Mouse (Mus musculus) 416B (cell line): ENCODE data around the gene Unc5a.

Experiments used
- DNase-seq: peaks from one replicate; pipeline ENCODE4 v3.0.0; 2011; ENCODE audit warnings: low read depth

The Unc5a gene

DNA sequence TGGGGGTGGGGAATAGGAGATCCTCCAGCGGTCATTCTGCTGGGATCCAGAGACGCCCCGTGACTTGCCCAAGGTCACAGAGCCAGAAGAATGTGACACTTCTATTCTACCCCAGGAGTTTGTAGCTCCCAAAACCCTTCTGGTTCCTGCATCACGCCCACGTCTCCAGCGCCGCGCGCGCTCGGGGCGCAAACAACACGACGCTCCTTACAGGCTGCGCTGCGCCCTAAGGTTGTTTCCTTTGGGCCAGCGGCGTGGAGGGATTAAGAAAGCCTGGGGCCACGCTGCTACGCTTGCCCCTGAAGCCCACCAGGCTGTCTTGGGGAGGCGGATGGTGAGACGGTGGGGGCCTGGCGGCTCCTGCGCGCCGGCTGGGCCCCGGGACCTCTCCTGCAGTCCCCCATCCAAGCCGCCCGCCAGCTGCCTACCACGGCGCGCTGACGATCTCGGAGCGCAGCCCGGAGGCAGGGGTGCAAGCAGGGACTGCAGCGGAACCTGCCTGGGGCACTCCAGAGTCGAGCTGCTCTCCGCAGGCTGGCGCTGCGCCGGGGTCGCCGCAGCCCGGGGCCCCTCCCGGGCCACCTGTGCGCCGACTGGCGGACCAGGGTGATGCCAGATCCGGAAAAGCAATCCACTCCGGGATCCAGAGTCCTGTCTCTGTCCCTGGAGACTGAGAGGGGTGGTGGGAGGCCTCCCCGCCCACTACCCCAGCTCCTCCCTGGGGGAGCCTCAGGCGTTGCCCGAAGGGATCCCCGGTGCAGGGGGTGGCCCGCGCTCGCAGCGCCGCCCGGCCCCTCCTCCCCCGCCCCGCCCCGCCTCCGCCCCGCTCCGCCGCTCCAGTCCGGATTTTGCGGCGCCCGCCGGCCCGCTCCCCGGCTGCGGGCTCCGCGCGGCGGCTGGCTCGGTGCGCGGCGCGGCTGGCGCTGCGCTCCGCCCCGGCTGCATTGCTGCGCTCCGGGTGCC, at the start of gene Unc5a:
TSS of gene Unc5a (plus strand) at position 881 of the 963 bp plus-strand sequence.
- DNase-seq, result no peak

DNA sequence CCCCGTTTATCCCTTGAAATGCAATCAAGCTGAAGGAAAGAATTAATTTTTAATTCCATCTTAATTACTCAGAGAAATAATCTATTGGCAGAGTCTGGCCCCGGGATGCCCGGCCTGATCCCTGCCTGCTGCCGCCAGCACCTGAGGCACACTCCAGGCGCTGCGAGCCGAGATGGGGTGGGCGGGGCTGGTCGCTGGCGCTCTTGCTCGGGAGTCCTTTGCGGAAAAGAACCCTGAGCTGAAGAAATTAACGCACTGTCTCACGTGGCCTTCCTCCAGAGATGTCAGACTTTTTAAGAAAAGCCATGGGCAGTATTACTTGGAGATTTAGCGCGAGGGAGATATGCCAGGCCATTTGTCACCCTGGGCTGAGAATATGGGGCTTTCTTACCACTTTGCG, 37.2 kb upstream of the Unc5a start:
- DNase-seq, result no peak

DNA sequence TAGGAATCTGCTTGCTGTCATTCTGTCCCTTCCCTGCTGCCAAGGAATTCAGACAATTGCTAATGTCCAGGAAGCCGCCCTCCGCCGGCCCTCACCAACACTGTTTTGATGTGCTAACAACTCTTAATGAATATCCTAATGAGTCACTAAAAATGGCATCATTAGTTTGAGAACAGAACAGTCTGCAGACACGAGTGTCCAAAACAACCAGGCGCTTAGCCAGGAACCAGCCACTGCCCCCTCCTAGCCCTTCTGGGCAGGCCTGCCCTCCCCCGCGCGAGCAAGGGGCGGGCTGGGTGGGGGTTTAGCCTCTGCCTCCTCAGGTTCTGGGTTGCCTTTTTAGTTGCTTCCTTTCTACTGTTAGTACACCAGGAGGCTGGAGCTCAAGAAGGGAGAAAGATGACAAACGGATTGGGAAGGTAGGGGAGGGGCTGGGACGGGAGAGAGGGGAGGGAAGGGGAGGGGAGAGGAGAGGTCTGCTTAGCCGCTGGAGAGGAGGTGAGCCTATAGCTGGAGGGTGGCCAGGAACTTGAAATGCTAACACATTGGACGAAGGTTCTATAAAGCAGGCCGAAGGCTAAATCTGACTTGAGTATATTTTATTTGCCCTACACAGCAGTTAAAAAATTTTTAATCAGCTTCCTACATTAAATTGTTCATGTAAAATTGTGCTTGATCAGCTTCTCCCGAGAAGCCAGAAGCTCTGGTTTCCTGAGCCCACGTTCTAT, 36.2 kb upstream of the Unc5a start:
- DNase-seq, result no peak

DNA sequence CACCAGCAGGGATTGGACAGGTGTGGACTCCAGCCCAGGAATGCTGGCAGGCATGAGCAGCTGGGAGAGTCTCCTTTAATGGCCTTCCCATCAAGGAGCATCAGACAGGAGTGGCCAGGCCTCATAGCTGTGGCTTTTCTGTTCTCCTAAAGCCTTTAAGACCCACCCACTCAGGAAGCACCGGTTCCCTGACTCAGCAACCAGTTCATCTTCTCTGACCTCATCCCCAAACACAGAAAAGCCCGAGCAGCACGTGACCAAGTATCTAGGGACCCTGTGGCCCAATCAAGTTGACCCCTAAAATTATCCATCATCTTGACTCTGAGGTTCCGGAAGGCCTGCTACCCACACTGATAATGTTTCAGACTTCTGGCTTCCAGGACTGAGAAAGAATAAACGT, 32.6 kb upstream of the Unc5a start:
- peak; percentile 76 for DNase-seq

DNA sequence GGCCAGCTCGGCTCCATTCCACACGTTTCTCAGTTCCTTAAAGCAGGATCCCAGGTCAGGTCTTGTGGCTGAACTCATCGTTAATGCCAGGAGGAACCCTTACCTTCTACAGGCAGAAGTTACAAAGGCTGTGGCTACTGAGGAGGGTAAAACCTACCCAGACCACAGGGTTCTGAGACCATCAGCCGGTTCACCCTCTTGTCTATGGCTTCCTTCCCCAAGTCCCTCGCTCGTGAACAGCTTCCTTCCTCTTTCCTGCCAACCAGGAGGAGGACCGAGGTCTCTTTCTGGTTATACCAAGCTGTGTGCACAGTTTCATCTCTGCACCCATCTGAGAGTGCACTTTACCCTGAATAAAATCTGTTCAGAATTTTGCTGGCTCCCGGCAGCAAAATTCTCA, 30.3 kb upstream of the Unc5a start:
- peak; percentile 24 for DNase-seq

DNA sequence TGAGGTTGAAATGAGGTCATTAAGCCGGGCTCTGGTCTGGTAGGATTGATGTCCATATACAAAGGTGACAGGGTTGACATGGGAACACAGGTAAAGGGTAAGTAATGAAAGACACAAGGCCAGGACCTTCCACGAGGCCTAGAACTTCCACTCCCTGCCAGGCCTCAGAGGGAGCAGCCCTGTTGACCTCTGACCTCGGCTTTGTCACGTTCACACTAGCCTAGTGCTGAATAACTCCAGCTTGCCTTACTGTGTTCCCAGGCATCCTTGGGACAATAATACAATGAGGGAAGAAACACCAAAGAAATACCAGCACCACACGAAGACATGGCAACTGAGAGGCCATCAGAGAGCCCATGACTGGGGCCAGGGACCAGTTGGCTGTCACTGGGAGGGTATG, 29.5 kb upstream of the Unc5a start:
- DNase-seq, result no peak

DNA sequence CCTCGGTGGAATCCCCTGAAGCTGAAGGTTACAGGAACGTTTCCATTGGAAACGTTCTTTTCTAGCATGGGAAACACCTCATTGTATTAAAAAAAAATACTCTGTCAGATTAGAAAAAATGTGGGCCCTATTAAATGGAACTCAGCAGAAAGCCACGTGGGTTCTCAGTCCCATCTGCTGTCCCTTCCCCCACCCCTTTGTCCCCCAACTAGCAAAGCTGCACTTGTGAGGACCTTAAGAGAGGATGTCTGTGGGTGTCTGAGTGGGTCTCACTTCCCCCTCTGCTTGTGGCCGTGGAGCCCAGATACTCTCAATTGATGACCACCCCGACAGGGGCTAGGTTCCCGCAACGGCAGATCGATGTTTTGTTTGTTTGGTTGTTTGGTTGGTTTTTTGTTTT, 27.5 kb upstream of the Unc5a start:
- no peak for DNase-seq

DNA sequence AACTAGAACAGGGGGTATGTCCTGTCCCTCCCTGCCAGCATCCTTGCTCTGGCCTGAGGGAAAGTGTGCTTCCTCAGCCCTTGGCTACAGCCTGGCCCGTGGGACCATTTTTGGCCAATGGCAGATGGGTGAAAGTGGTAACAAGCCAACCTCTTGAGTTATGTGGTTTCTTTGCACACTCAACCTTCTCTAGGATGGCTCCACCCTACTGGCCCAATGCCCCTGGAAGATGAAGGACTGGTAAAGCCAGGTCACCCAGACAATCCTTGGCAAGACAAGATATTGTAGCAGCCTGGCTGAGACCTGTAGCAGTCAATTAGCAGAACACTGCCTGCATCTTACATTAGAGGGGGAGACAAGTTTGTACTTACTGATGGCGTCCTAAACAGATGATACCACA, 25.5 kb upstream of the Unc5a start:
- no peak for DNase-seq

DNA sequence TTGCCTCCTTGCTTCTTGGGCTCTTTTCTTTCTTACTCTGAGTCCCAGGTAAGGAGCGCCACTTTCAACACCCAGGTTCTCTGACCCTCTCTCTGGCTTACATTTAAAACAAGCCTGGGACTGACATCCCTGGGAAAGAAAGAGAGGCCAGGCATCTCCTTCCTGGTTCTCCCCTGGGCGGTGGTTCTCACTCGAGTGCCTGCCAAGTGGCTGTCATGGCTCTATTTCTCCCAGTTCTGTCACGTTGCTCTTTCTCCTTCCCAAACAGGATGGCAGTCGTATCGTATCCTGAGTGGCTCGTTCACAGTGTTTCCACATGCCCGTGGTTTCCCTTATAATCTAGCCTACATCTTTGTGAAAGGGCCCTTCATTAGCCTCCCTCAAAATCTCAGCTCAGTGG, 23.7 kb upstream of the Unc5a start:
- no peak for DNase-seq

DNA sequence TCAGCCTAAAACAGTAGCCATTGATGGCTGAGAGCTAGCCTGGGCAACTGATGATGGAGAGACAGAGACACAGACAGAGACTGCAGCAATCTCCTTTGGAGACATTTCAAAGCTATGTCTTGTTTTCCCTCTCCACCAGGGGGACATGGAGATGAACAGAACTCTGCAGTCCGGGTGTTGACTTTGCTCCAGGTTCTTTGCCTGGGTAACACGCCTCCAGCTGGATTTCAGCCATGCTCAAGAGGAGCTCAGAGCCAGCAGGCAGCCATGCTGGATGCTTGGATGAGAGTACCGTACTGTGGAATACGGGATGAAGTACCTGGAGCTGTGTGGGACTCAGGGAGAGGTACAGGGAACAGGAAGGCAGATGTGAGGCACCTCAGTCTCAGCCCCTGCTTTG, 22.6 kb upstream of the Unc5a start:
- DNase-seq, result peak; percentile 2

DNA sequence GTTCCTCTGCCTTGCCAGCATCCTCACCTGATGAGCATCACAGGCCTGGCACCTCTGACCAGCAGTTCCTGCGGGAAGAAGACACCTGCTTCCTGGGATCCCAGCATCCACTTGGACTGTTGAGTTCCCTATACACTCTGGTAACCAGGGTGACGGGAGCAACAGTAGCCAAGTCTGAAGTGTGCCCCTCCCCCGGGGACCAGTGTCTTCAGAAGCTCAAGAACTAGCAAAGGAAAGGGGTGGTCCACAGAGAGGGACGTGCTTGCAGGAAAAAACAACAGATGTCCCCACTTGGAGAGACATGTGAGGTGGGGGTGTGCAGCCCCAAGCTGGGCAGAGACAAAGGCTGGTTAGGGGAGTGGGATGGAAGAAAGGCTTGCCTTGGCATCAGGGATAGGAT, 19.1 kb upstream of the Unc5a start:
- no peak for DNase-seq

DNA sequence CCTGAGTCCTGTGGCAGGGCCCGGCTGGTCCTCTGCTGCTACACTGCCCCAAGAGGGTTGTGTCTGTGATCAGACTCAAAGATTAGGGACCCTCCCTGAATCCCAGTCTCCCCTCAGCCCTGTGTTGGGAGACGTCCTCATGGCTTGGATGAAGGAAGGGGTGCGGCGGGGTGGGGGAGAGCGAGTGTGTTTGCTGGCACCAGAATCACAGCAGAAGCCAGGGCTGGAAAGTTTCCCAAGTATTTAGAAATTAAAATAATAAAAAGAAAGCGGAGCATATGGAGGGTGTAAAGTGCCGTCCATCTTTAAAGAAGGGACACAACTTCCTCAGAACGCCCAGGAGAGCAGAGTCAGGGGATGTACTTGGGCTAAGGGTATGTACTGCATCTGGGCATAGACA, 14.3 kb upstream of the Unc5a start:
- DNase-seq, result no peak

DNA sequence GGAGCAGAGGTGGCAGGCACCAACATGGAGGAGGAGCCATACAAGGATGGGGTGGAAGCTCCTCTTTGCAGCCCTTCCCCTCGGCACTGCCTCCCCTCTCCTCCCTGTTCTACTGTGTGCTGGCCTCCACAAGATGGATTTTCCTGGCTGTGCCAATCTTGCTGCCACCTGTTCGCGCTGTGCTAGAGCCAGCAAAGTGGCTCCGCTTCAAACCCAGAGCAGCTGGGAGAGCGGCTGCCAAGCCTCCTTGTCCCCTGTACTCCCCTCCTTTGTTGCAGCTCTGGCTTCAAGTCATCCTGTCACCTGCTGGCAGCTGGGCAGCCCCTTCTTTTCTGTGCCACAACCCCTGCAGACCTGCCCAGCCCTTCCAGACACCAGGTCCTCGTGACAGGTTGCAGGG, 13.0 kb upstream of the Unc5a start:
- no peak for DNase-seq

DNA sequence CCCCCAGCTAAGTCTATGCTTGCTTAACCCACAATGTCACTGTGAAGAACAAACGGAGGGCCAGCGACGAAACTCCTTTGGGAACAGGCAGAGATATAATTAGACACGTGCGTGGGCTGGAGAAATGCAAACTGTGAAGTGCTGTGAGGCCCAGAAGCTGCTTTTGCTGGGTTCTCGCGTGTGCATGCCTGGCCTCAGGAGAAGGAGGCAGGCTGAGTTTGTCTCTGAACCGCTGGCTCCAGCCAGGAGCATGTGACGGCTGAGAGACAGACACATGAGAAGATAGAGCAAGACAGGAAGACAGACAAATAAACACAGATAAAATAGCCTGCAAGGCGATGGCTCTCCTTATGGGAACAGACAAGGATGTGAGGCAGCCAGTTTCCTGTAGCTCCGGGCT, 11.3 kb upstream of the Unc5a start:
- DNase-seq, result no peak

DNA sequence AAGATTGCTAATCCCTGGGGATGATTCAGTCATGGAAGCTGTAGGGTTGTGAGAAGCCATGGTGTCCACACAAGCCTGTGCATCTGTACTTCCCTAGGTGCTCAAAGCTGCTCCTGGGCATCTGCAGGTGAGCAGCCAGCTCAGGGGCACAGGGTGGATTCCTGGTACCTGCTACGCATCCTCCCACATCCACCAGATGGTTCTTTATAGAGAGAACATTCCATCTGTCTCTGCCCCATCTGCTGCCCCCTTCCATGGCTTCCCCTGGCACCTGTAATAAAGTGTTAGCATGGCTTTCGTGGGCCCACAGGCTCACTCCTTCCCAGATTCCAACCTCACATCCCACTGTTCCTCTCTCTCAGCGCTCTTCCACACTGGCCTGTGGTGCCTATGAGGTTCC, 10.7 kb upstream of the Unc5a start:
- DNase-seq, result no peak

DNA sequence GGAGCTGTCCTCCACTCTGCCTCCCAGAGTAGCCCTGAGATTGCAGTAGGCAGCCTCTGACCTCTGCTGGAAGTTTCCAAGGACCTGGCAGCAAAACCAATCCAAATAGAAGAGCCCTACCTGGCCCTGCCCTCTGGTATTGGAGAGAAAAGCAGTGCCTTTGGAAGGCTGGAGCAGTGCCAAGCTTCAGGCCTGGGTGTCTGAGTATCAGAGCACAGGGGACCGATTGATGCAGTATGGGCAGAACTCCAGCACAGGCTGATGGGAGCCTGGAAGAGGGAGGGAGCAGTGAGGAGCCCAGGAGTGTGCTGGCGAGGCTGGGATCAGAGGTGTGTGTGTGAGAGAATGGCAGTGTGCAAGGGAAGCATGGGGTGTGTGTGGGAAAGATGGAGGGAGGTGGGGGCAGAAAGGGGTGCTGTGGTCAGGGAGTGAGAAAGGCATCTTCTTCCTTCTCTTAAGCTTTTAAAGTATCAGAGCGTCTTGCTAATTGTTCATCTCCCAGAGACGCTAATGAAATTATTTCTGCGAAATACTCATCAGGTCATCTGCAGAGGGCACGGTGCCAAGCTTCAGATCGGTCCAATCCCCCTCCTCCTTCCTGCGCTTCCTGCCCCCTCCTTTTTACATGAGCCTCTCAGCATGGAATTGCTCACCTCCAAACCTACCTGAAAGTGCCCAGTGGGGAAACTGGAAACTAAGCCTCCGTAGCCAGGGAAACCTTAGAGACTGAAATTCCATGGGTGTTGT, 4.6 kb upstream of the Unc5a start:
- no peak for DNase-seq

DNA sequence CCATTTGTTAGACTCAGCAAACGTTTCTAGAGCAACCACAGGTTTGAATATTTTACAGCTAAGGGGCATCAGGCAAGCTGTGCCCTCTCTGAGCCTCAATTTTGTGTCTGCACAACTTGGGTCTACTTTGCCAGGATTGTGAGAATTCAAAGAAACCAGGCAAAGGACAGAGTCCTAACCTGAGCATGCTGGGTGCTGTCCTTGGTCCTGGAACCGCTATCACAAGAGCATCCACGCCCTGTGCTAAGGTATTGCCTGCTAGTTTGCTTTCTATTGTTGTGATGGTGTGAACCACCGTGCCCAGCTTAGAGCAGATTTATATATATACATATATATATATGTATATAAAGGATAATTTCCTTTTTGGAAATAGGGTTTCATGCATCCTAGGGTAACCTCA, 3.9 kb upstream of the Unc5a start:
- peak; percentile 48 for DNase-seq

DNA sequence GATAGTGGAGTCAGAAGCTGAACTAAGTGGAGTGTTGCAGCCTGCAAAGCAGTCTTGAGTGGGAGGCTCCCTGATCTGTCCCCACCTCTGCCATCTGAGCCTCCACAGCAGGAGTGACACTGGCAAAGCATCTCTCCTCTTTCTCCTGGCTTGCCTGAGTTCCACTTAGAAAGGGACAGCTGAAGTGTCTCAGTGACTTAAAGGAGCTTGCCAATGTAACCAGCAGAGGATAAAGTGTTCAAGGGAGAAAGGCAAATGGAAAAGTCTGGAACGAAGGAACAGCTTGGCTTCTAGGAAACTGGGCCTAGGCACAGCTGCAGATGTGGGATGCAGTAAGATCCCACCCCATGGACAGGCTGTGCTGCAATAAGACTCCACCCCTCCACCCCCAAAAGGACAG, 2.8 kb upstream of the Unc5a start:
- no peak for DNase-seq

DNA sequence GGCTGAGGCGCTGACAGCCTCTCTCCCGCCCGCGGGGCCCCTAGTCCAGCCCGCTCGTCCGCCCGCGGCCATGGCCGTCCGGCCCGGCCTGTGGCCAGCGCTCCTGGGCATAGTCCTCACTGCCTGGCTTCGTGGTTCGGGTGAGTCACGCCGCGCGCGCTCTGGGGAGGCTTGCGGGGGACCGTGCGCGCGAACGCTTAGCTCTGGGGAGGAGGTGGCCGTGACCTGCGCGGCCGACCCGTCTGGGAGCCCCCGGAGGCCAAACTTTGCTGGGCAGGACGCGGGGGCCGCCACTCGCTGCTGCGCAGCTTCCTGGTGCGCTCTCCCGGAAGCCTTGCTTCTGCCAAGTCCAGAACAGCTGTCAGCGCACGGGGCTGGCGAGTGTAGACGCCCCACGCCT, 381 bp downstream of the Unc5a start:
- no peak for DNase-seq

DNA sequence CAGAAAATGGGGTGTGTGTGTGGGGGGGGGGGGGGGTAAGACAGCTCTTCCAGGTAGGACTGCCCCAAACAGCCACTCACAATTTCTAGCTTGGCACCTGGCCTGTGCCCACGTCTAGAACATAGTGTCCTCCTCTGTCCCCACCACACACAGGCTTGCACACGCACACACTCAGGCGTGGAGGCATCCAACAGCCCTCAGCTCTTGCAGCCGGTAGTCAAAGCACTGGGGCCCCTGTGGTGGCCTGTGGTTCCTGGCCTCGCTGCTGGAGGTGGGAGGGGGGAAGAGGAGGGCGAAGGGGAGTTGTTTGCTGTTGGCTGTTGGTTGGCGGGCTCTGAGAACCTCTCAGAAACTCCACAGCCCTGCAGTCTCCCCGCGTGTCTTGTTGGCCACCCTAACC, 920 bp downstream of the Unc5a start:
- no peak for DNase-seq

DNA sequence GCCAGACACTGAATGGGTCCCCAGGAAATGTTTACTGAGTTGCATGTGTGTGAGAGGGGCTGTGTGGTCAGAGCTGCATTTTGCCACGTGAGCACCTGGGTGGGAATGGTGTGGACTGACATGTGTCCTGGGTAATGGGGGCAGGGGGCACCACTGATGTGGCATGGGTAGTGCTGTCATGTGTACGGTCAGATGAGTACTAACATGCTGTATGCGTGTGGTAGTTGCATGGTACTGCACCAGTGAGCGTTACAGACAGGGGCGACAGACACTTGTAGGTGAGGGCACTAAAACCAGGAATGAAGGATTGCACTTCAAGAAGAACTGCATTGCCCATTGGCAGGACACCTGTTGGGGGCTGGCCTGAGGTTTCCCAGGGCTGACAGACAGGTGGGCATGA, 2.0 kb downstream of the Unc5a start:
- no peak for DNase-seq

DNA sequence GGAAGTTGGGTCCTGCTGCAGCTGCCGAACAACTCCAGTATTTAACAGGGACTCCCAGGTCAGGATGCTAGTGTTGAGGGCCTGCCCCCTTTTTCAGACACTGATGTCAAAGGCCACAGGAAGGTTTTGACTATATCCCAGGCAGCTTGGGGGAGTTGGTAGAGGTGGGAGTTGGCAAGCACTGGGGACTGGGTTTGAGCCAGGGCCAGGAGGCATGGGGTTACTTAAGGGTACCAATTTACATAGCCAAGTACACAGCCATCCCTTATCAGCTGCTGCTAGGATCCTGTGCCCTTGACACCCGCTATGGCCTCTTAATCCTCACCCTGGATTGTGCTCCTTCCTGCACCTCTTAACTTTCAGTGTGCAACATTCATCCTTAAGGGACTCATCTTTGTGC, 5.5 kb downstream of the Unc5a start:
- DNase-seq, result no peak
